Mouse (Mus musculus): Measurements from ENCODE around the gene Aldh5a1. TPM values are rescaled to one million over a fixed set of nuclear protein-coding genes. Genes with fewer than 3 reads are reported as not detected.

Gene Aldh5a1
- polyA plus RNA-seq, 1 experiment from 2014 or later, result 8.1 TPM

- WGBS, result 61% methylated on average over 11 of the region's 11 CpGs
- H3K27me3 ChIP-seq, result no peaks in the 10 kb centered on the region
- ATAC-seq (replicated peaks), result no peak
Observed at GRCm38 (mm10) chr13:24955091-24955490, 17.6 kb upstream of the Aldh5a1 start.

GRCm38 (mm10) chr13:24952659-24953058 lies 15.2 kb upstream of the Aldh5a1 start:
- Histone ChIP-seq H3K4me1 (no peaks in the 10 kb centered on the region), H3K27ac (replicated peaks) (no peak overlapping the region), H3K27me3 (no peaks in the 10 kb centered on the region), H3K4me2 (replicated peaks) (no peak overlapping the region), H3K9me3 (no peaks in the 10 kb centered on the region), H3K4me3 (no peak overlapping the region), H3K36me3 (no peaks in the 10 kb centered on the region), H3K9ac (replicated peaks) (no peak overlapping the region)
- ATAC-seq (replicated peaks), result no peak
- 83% methylated on average over 7 of the region's 7 CpGs for WGBS

More at GRCm38 (mm10) chr13:24955091-24955490, 17.6 kb upstream of the Aldh5a1 start:
- Histone ChIP-seq H3K4me2 (replicated peaks) (no peak overlapping the region), H3K9ac (replicated peaks) (no peak overlapping the region), H3K36me3 (no peaks in the 10 kb centered on the region), H3K9me3 (no peaks in the 10 kb centered on the region), H3K4me1 (no peaks in the 10 kb centered on the region), H3K27ac (replicated peaks) (no peak overlapping the region), H3K4me3 (no peak overlapping the region)

GRCm38 (mm10) chr13:24948870-24949269 lies 11.4 kb upstream of the Aldh5a1 start:
- Histone ChIP-seq H3K9ac (replicated peaks) (no peak overlapping the region), H3K4me3 (no peak overlapping the region)
- WGBS, result 90% methylated on average over 6 of the region's 6 CpGs

GRCm38 (mm10) chr13:24947158-24947557 lies 9.7 kb upstream of the Aldh5a1 start:
- Histone ChIP-seq H3K4me1 (no peaks in the 10 kb centered on the region), H3K4me2 (replicated peaks) (no peak overlapping the region), H3K27me3 (no peaks in the 10 kb centered on the region), H3K9me3 (no peaks in the 10 kb centered on the region), H3K4me3 (no peak overlapping the region), H3K27ac (replicated peaks) (no peak overlapping the region), H3K9ac (replicated peaks) (no peak overlapping the region), H3K36me3 (no peaks in the 10 kb centered on the region)
- WGBS, result 90% methylated on average over 5 of the region's 5 CpGs
- no peak for ATAC-seq (replicated peaks)

More at GRCm38 (mm10) chr13:24948870-24949269, 11.4 kb upstream of the Aldh5a1 start:
- ATAC-seq (replicated peaks), result no peak
- H3K36me3 ChIP-seq, result no peaks in the 10 kb centered on the region
- H3K4me1 ChIP-seq, result no peaks in the 10 kb centered on the region
- H3K4me2 ChIP-seq (replicated peaks), result no peak overlapping the region
- H3K27ac ChIP-seq (replicated peaks), result no peak overlapping the region
- H3K9me3 ChIP-seq, result no peaks in the 10 kb centered on the region
- no peaks in the 10 kb centered on the region for H3K27me3 ChIP-seq

- Histone ChIP-seq H3K36me3 (no peaks in the 10 kb centered on the region), H3K4me1 (no peaks in the 10 kb centered on the region), H3K9ac (replicated peaks) (no peak overlapping the region), H3K27ac (replicated peaks) (no peak overlapping the region), H3K4me3 (no peak overlapping the region), H3K27me3 (no peaks in the 10 kb centered on the region), H3K4me2 (replicated peaks) (no peak overlapping the region), H3K9me3 (no peaks in the 10 kb centered on the region)
- WGBS, result 16% methylated on average over 4 of the region's 4 CpGs
- no peak for ATAC-seq (replicated peaks)
Observed at GRCm38 (mm10) chr13:24945567-24945966, 8.1 kb upstream of the Aldh5a1 start.

GRCm38 (mm10) chr13:24943303-24943702 lies 5.8 kb upstream of the Aldh5a1 start:
- Histone ChIP-seq H3K9ac (replicated peaks) (no peak overlapping the region), H3K9me3 (no peaks in the 10 kb centered on the region), H3K27me3 (no peaks in the 10 kb centered on the region), H3K4me2 (replicated peaks) (no peak overlapping the region), H3K4me3 (no peak overlapping the region), H3K27ac (replicated peaks) (no peak overlapping the region), H3K4me1 (peaks cover 2% of the 10 kb centered on the region), H3K36me3 (no peaks in the 10 kb centered on the region)
- WGBS, result 83% methylated on average over 8 of the region's 8 CpGs
- ATAC-seq (replicated peaks), result no peak

- Histone ChIP-seq H3K4me2 (replicated peaks) (no peak within 1 kb of the TSS), H3K36me3 (no peaks in the 10 kb centered on the region), H3K9me3 (no peaks in the 10 kb centered on the region), H3K9ac (replicated peaks) (no peak within 1 kb of the TSS), H3K4me3 (no peak within 1 kb of the TSS), H3K27ac (replicated peaks) (no peak within 1 kb of the TSS), H3K27me3 (no peaks in the 10 kb centered on the region), H3K4me1 (peaks cover 8% of the 10 kb centered on the region)
- ATAC-seq (replicated peaks), result no peak
- WGBS, result 43% methylated on average over 17 of the region's 17 CpGs
Observed at GRCm38 (mm10) chr13:24942512-24943282, 5.2 kb upstream of the Aldh5a1 start, which contains the start of gene Gpld1. TSS of gene Gpld1 (plus strand) at chr13:24943152.

GRCm38 (mm10) chr13:24939472-24939871 lies 2.0 kb upstream of the Aldh5a1 start:
- no peak overlapping the region for H3K4me2 ChIP-seq (replicated peaks)
- no peak overlapping the region for H3K9ac ChIP-seq (replicated peaks)
- no peak for ATAC-seq (replicated peaks)
- no peaks in the 10 kb centered on the region for H3K36me3 ChIP-seq
- H3K4me3 ChIP-seq, result no peak overlapping the region
- no peaks in the 10 kb centered on the region for H3K27me3 ChIP-seq
- H3K4me1 ChIP-seq, result peaks cover 18% of the 10 kb centered on the region
- H3K9me3 ChIP-seq, result no peaks in the 10 kb centered on the region
- 90% methylated on average over 9 of the region's 9 CpGs for WGBS
- H3K27ac ChIP-seq (replicated peaks), result no peak overlapping the region

GRCm38 (mm10) chr13:24938683-24939082 lies 1.2 kb upstream of the Aldh5a1 start:
- no peak overlapping the region for H3K9ac ChIP-seq (replicated peaks)
- peaks cover 18% of the 10 kb centered on the region for H3K4me1 ChIP-seq
- 36% methylated on average over 9 of the region's 9 CpGs for WGBS
- no peaks in the 10 kb centered on the region for H3K9me3 ChIP-seq
- H3K27me3 ChIP-seq, result no peaks in the 10 kb centered on the region
- no peak for ATAC-seq (replicated peaks)
- no peak overlapping the region for H3K4me2 ChIP-seq (replicated peaks)
- no peak overlapping the region for H3K4me3 ChIP-seq
- no peak overlapping the region for H3K27ac ChIP-seq (replicated peaks)
- no peaks in the 10 kb centered on the region for H3K36me3 ChIP-seq

- ATAC-seq (replicated peaks), result peak; percentile 60
- peak overlapping the region; percentile 62 for H3K4me2 ChIP-seq (replicated peaks)
- no peaks in the 10 kb centered on the region for H3K27me3 ChIP-seq
- no peaks in the 10 kb centered on the region for H3K9me3 ChIP-seq
- H3K27ac ChIP-seq (replicated peaks), result no peak overlapping the region
- 18% methylated on average over 12 of the region's 12 CpGs for WGBS
- H3K36me3 ChIP-seq, result no peaks in the 10 kb centered on the region
- peak overlapping the region; percentile 66 for H3K9ac ChIP-seq (replicated peaks)
- H3K4me3 ChIP-seq, result peak overlapping the region; percentile 58
- H3K4me1 ChIP-seq, result peaks cover 18% of the 10 kb centered on the region
Observed at GRCm38 (mm10) chr13:24937839-24938166, 342 bp upstream of the Aldh5a1 start.

- 40% methylated on average over 5 of the region's 5 CpGs for WGBS
- peak overlapping the region; percentile 66 for H3K9ac ChIP-seq (replicated peaks)
- H3K36me3 ChIP-seq, result no peaks in the 10 kb centered on the region
- H3K27ac ChIP-seq (replicated peaks), result no peak overlapping the region
- ATAC-seq (replicated peaks), result peak; percentile 38
- peaks cover 18% of the 10 kb centered on the region for H3K4me1 ChIP-seq
- H3K27me3 ChIP-seq, result no peaks in the 10 kb centered on the region
- no peaks in the 10 kb centered on the region for H3K9me3 ChIP-seq
- H3K4me3 ChIP-seq, result peak overlapping the region; percentile 58
- H3K4me2 ChIP-seq (replicated peaks), result peak overlapping the region; percentile 62
Observed at GRCm38 (mm10) chr13:24936772-24937107, 721 bp downstream of the Aldh5a1 start.

- no peak for ATAC-seq (replicated peaks)
- Histone ChIP-seq H3K9ac (replicated peaks) (no peak overlapping the region), H3K9me3 (no peaks in the 10 kb centered on the region), H3K4me3 (no peak overlapping the region), H3K27me3 (no peaks in the 10 kb centered on the region), H3K27ac (replicated peaks) (no peak overlapping the region), H3K4me2 (replicated peaks) (no peak overlapping the region), H3K36me3 (no peaks in the 10 kb centered on the region), H3K4me1 (peaks cover 15% of the 10 kb centered on the region)
- 95% methylated on average over 7 of the region's 7 CpGs for WGBS
Observed at GRCm38 (mm10) chr13:24933199-24933598, 4.3 kb downstream of the Aldh5a1 start.

GRCm38 (mm10) chr13:24930591-24930990 lies 6.9 kb downstream of the Aldh5a1 start:
- H3K27ac ChIP-seq (replicated peaks), result no peak overlapping the region
- no peaks in the 10 kb centered on the region for H3K27me3 ChIP-seq
- ATAC-seq (replicated peaks), result no peak
- H3K4me3 ChIP-seq, result no peak overlapping the region
- H3K4me1 ChIP-seq, result no peaks in the 10 kb centered on the region
- no peaks in the 10 kb centered on the region for H3K36me3 ChIP-seq
- H3K9ac ChIP-seq (replicated peaks), result no peak overlapping the region
- H3K9me3 ChIP-seq, result no peaks in the 10 kb centered on the region
- no peak overlapping the region for H3K4me2 ChIP-seq (replicated peaks)

Data from forebrain, embryonic 15.5 days (tissue).